Mouse (Mus musculus) c-Kit-positive CD71-positive TER-119-negative erythroid progenitor cells, embryonic 14.5 days (primary cell): Measurements from ENCODE around the gene Usp22.
"Not testable (repeated sequence)": the region's sequence is repeated elsewhere in the genome, so short reads cannot be mapped to it uniquely, and the experiment has no call there.

ENCODE experiments used
- DNase-seq: peaks from one replicate; pipeline ENCODE4 v3.0.0-alpha.2; 2013; ENCODE audit warnings: low read depth

The Usp22 gene

DNA sequence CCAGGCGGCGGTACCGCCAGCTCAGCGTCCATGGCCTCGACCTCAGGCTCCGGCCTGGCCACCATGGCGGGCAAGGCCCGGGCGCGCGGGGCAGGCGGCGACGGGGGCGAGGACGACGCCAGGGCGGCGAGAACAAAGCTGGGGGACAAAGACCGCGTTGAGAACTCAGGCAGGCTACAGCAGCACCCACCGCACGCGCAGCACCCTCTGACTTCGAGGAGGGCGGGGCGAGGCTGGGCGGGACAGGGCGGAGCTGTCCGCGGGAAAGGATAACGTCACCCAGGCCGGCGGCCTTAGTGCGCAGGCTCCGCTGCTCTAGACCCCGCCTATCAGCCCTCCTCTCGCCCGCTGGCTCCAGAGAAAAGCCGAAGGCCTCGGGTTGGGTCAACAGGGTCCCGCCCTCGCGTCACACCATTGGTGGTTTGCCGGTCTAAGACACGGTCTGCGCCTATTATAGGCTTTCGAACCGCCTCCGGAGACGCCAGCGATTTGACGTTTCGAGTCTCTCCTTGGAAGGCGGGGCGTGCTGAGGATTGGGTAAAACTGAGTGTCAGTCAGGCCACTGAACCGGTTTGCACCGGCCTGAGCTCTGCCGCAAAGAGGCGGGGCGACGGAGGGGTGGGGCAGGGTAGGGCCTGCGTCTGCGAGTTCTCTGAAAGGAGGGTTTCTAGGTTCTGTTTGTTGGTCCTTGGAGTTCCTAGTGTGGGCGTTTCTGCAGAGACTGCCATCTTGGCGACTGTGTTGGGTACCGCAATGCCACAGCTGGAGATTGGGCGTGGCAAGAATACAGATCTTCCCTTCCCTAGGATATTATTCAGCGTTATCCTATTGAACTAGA, at the start of gene Usp22:
Usp22 (minus strand) TSS at position 235 of the 838 bp plus-strand sequence.
- DNase-seq, result peak; percentile 99

- no peak for DNase-seq
Measured at GRCm38 (mm10) chr11:61224234-61224744, 49.4 kb upstream of the Usp22 start.

GRCm38 (mm10) chr11:61222971-61223745, 48.3 kb upstream of the Usp22 start:
- no peak for DNase-seq

GRCm38 (mm10) chr11:61222007-61222406, 47.2 kb upstream of the Usp22 start:
- DNase-seq, result no peak

DNA sequence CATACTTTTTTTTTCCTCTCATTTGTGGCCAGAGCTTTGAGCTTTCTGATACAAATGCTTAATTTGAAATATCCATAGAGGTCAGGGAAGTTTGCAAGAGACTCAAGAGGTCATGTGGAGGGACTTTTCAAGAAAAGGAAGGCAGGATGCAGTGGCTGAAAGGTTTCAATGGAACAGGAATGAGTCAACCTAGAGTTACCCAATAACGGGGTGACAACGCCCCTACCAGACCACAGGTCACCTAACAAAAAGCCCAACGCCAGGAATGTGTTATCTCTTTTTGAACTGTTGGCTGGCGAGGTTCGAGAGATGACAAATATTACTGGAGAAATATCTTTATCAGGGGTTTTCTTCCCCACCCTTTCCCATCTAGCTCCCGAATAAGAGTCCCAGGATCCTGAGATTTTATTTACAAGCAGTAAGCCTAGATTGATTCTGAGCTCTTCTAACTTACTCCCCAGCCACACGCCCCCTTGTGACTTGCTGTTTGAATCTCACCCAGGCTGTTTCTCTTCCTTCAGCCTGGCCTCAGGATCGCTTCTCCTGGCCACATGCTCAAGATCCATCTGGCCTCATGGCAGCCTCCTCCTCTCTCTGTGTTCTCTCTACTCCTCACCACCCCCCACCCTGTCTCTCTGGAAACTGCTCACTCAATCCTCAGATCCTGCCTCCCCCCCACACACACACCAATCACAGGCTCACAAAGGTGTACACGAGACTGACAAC, 45.5 kb upstream of the Usp22 start:
- no peak for DNase-seq

- DNase-seq, result no peak
Measured at GRCm38 (mm10) chr11:61215936-61216335, 41.1 kb upstream of the Usp22 start.

GRCm38 (mm10) chr11:61212102-61212501, 37.2 kb upstream of the Usp22 start:
- DNase-seq, result no peak

- no peak for DNase-seq
Measured at GRCm38 (mm10) chr11:61208316-61208715, 33.5 kb upstream of the Usp22 start.

GRCm38 (mm10) chr11:61207487-61208246, 32.8 kb upstream of the Usp22 start, which contains the start of gene Aldh3a1:
Gene Aldh3a1 (plus strand): TSS chr11:61207537.
- DNase-seq, result no peak

GRCm38 (mm10) chr11:61206136-61206535, 31.3 kb upstream of the Usp22 start:
- no peak for DNase-seq

DNA sequence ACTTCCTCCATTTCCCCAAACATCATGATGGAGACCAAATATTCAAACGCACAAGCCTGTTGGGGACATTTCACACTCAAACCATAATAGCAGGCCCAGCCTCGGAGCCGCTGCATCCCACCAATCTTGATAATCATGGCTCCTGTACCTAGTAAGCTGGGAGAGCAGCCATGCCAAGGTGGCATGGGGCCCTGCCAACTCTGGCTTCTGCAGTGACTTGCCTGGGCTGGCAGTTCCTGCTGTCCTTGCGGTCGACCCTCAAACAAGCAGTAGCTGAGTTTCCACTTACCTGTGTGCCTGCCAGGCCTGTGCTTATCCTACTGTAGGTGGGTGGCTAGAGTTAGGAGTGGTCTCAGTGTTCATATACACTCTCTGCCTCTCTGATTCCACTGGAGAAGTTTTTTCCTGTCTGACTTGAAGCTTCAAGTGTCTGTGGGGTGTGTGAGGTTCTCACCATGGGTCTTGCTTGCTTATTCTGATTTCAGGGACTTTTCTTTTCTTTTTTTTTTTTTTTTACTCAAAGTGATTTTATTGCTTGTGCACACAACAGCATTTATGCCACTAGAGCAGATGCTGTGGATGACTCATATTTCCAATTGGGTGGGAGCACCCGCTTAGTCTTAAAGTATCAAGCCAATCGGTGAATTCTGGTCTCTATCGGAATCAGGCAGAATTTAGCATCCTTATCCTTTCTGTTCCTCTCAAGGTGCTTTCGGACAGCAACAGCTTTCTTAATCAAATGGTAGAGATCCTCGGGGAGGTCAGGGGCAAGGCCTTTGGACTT, 30.5 kb upstream of the Usp22 start:
- no peak for DNase-seq

GRCm38 (mm10) chr11:61202810-61203209, 28.0 kb upstream of the Usp22 start:
- DNase-seq, result no peak

GRCm38 (mm10) chr11:61202186-61202585, 27.3 kb upstream of the Usp22 start:
- no peak for DNase-seq

- DNase-seq, result no peak
Measured at GRCm38 (mm10) chr11:61199620-61200362, 24.9 kb upstream of the Usp22 start.

DNA sequence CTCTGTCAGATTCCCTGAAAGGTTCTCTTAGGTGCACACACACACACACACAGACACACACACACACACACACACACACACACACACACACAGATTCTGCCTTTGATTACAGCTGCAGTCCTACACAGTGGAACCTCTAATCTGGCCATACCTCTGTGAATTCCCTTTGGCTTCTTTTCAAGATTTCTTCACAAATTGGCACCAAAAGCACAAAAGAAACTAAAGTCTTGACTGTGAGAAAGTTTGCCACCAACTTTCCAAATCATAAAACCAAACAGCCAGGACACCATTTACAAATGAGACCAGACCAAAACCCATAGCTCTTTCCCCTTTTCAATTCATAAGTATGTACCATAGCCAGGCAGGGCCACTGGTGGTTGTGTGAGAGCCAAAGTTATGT, 23.1 kb upstream of the Usp22 start:
- no peak for DNase-seq

GRCm38 (mm10) chr11:61196616-61197353, 21.9 kb upstream of the Usp22 start:
- no peak for DNase-seq

GRCm38 (mm10) chr11:61193392-61193791, 18.5 kb upstream of the Usp22 start:
- DNase-seq, result peak; percentile 51

- DNase-seq, result no peak
Measured at GRCm38 (mm10) chr11:61192779-61193178, 17.9 kb upstream of the Usp22 start.

DNA sequence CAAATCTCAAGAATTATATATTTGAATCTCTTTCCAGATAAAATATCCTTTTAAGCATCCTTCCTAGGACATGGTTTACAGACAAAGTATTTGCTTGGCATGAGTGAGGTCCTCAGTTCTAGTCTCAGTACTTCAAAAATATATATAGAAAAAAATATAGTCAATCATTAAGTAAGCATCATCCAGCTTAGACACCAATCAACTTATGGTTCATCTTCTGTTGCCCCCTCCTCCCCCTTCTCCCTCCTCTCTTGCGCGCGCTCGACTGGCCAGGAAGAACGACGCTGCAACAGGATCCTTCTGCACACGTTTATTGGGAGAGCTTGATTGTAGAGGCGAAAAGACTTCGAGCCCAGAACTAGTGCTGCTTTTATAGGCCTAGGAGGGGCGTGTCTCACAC, 17.3 kb upstream of the Usp22 start:
- not testable (repeated sequence) for DNase-seq
